Mouse (Mus musculus): ENCODE data around the gene Hspg2. TPM values are rescaled to one million over a fixed set of nuclear protein-coding genes. Genes with fewer than 3 reads are reported as not detected.
A peak's percentile ranks its signal among the peaks of the same experiment; 100 is the strongest.
"Not testable (repeated sequence)": the region's sequence is repeated elsewhere in the genome, so short reads cannot be mapped to it uniquely, and the experiment has no call there.

The Hspg2 gene
- polyA plus RNA-seq (2016; fragmentation: Nextera tagmentation; extraction: Ambion mirVana) = 11.3 and 12.4 TPM in 2 replicates

DNA sequence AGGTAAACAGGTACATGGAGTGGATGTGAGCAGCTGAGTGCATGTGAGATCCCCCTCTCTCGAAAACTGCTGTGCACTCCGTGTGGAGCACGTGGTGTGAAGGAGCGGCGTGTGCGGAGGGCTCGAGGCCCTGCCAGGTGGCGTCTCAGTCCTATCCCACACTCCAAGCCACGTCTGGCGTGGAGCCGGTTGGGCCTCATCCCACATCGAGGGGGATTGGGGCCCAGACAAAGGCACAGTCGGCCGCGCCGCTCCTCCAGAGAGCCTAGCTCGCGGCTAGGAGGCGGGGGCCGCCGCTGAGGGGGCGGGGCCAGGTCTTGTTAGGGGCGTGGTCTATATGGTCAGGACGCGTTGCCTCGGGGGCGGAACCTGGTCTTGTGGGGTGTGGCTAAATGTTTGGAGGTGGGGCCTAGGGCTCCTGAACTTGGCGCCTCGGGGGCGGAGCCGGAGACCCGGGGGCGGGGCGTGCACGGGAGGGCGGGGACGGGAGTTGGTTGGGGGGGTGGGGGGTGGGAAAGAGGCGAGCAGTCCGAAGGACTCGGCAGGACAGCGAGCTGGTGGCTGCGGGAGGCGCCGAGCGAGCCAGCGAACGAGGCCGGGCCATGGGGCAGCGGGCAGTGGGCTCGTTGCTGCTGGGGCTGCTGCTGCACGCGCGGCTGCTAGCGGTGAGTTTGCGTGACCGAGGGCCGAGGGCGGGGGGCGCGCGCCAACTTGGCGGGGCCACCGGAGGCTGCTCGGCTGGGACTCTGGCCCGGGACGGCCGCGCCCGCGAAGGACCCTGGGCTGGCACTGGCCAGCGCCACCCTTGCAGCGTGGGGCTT, at the start of gene Hspg2:
Gene Hspg2 (plus strand): TSS at position 510 of the 821 bp plus-strand sequence.
- WGBS = under 1% methylated on average over 69 of the region's 72 CpGs
- Histone ChIP-seq H3K27ac (no peak within 1 kb of the TSS), H3K4me3 (peak within 1 kb of the TSS; percentile 61), H3K4me2 (replicated peaks) (peak within 1 kb of the TSS; percentile 96), H3K9ac (peak within 1 kb of the TSS; percentile 69), H3K36me3 (no peaks in the 10 kb centered on the region), H3K4me1 (peaks cover 30% of the 10 kb centered on the region), H3K9me3 (no peaks in the 10 kb centered on the region), H3K27me3 (replicated peaks) (no peaks in the 10 kb centered on the region)
- ATAC-seq (ENCODE audit: low FRiP score, low read depth) = peak; percentile 88

- H3K4me2 ChIP-seq (replicated peaks) = no peak within 1 kb of the TSS
- 95% methylated on average over 4 of the region's 4 CpGs for WGBS
- H3K9me3 ChIP-seq = no peaks in the 10 kb centered on the region
- no peaks in the 10 kb centered on the region for H3K4me1 ChIP-seq
- H3K27me3 ChIP-seq (replicated peaks) = no peaks in the 10 kb centered on the region
- no peak within 1 kb of the TSS for H3K9ac ChIP-seq
- H3K36me3 ChIP-seq = no peaks in the 10 kb centered on the region
- no peak within 1 kb of the TSS for H3K27ac ChIP-seq
- ATAC-seq (ENCODE audit: low FRiP score, low read depth) = no peak
- H3K4me3 ChIP-seq = no peak within 1 kb of the TSS
Observed at GRCm38 (mm10) chr4:137430502-137430901, 38.1 kb upstream of the Hspg2 start, which contains the start of gene Cela3b. Gene Cela3b, minus strand, starts transcription at chr4:137430540.

DNA sequence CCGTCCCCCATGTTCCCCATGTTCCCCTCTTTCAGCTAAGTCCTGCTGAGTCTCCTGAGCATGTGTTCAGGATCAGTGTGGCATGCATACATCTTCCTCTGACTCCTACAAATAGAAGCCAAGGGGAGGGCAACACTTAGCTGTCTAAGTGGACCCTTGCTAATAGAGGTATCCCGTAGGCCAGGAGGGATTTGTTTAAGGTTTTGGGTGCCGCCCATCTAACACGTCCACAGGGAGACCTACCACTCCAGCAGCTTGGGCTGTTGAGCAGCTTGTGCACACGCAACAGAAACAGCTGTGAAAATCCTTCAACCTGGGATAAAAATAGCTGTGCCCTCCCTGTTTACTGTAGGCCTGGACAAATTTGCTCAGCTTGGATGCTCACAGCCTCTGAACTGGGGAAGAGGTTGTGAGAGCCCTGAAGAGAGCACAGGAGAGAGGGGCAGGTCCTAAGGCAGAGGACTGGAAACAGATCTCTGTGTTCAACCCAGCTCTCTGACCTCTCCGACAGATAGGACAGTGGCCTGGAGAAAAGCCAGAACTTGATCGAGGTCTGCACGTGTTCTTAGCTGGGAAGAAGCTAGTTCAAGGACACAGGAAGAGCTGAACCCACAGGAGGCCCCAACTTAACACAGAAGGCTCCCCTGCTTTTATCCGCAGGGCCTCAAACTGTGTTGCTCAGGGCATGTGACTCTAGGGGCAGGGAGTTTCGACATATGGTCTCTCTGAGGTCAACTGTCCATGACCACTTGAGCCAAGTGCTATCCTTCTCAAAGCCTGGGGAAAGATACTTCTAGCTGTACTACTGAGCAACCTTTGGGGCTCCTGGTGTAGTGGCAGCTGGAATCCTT, 35.6 kb upstream of the Hspg2 start:
- not testable (repeated sequence) for H3K36me3 ChIP-seq; H3K27me3 ChIP-seq (replicated peaks); H3K9ac ChIP-seq; H3K4me1 ChIP-seq; H3K4me2 ChIP-seq (replicated peaks); H3K27ac ChIP-seq; H3K9me3 ChIP-seq; H3K4me3 ChIP-seq; ATAC-seq (ENCODE audit: low FRiP score, low read depth)
- WGBS = 78% methylated on average over 10 of the region's 10 CpGs

DNA sequence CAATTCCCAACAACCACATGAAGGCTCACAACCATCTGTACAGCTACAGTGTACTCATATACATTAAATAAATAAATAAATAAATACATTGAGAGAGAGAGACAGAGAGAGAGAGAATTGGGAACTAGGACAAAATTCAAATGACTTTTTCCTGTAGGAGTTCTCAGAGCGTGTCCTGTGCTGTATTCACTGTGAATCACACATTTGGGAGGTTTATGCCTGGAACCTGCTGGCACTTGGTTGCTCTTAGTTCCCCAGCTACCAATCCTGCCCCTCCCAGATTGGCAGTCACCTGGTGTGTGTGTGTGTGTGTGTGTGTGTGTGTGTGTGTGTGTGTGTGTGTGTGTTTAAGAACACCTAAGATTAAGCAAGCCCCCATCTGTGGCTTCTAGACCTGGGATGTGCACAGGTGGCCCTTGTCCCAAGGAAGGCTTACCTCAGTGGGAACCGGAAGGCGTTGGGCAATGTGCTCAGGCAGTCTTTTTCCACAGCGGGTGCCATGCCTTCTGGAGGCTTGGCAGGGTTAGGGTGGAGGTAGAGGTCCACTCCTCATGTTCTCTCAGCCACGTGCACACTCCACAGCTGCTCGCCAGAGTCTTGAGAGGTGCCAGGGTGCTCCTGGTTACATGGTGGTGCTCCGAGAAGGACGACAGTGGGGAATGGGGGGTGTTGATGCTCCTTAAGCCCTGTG, 31.4 kb upstream of the Hspg2 start:
- Histone ChIP-seq H3K9me3 (no peaks in the 10 kb centered on the region), H3K4me3 (no peak overlapping the region), H3K27me3 (replicated peaks) (no peaks in the 10 kb centered on the region), H3K9ac (no peak overlapping the region), H3K4me2 (replicated peaks) (no peak overlapping the region), H3K4me1 (no peaks in the 10 kb centered on the region), H3K27ac (no peak overlapping the region), H3K36me3 (no peaks in the 10 kb centered on the region)
- 93% methylated on average over 8 of the region's 8 CpGs for WGBS
- ATAC-seq (ENCODE audit: low FRiP score, low read depth) = no peak

DNA sequence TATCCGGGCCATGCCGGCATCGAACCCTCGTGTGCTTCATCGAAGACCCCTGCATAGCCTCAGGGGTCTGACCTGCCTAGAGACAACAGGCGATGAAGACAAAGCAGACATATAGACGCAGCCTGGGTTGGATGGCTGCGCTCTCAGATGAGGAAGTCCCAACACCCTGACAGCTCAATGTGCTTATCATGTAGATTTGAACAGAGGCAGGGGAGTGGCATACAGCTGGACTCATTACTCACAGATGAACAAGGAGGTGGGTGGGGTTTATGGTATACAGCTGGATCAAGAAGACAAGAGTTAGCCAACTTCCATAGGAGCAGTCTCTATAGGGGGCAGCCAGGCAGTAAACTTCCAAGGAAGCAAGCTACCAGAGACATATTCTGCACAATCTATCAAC, 29.7 kb upstream of the Hspg2 start:
- Histone ChIP-seq H3K4me3 (no peak overlapping the region), H3K27me3 (replicated peaks) (no peaks in the 10 kb centered on the region), H3K9me3 (no peaks in the 10 kb centered on the region), H3K27ac (no peak overlapping the region), H3K4me2 (replicated peaks) (no peak overlapping the region), H3K36me3 (no peaks in the 10 kb centered on the region), H3K9ac (no peak overlapping the region), H3K4me1 (no peaks in the 10 kb centered on the region)
- ATAC-seq (ENCODE audit: low FRiP score, low read depth) = no peak
- 90% methylated on average over 8 of the region's 8 CpGs for WGBS

GRCm38 (mm10) chr4:137441332-137441731, 27.2 kb upstream of the Hspg2 start:
- Histone ChIP-seq H3K27me3 (replicated peaks) (no peaks in the 10 kb centered on the region), H3K4me2 (replicated peaks) (no peak overlapping the region), H3K9me3 (no peaks in the 10 kb centered on the region), H3K27ac (no peak overlapping the region), H3K9ac (no peak overlapping the region), H3K4me3 (no peak overlapping the region), H3K4me1 (no peaks in the 10 kb centered on the region), H3K36me3 (no peaks in the 10 kb centered on the region)
- ATAC-seq (ENCODE audit: low FRiP score, low read depth) = no peak
- WGBS = 86% methylated on average over 4 of the region's 4 CpGs

GRCm38 (mm10) chr4:137443625-137444024, 24.9 kb upstream of the Hspg2 start:
- Histone ChIP-seq H3K27me3 (replicated peaks) (no peaks in the 10 kb centered on the region), H3K9ac (no peak overlapping the region), H3K4me2 (replicated peaks) (no peak overlapping the region), H3K4me1 (peaks cover 8% of the 10 kb centered on the region), H3K9me3 (no peaks in the 10 kb centered on the region), H3K27ac (no peak overlapping the region), H3K36me3 (no peaks in the 10 kb centered on the region), H3K4me3 (no peak overlapping the region)
- 38% methylated on average over 5 of the region's 5 CpGs for WGBS
- ATAC-seq (ENCODE audit: low FRiP score, low read depth) = no peak

GRCm38 (mm10) chr4:137445881-137446280, 22.7 kb upstream of the Hspg2 start:
- H3K36me3 ChIP-seq = no peaks in the 10 kb centered on the region
- H3K27me3 ChIP-seq (replicated peaks) = no peaks in the 10 kb centered on the region
- no peak overlapping the region for H3K4me2 ChIP-seq (replicated peaks)
- H3K9me3 ChIP-seq = no peaks in the 10 kb centered on the region
- peaks cover 11% of the 10 kb centered on the region for H3K4me1 ChIP-seq
- H3K4me3 ChIP-seq = no peak overlapping the region
- H3K9ac ChIP-seq = no peak overlapping the region
- WGBS = 86% methylated on average over 4 of the region's 4 CpGs
- no peak for ATAC-seq (ENCODE audit: low FRiP score, low read depth)
- no peak overlapping the region for H3K27ac ChIP-seq

- ATAC-seq (ENCODE audit: low FRiP score, low read depth) = no peak
- Histone ChIP-seq H3K36me3 (no peaks in the 10 kb centered on the region), H3K4me3 (no peak overlapping the region), H3K9me3 (no peaks in the 10 kb centered on the region), H3K9ac (no peak overlapping the region), H3K4me2 (replicated peaks) (no peak overlapping the region), H3K27ac (no peak overlapping the region), H3K27me3 (replicated peaks) (no peaks in the 10 kb centered on the region), H3K4me1 (peaks cover 11% of the 10 kb centered on the region)
- WGBS = 81% methylated on average over 7 of the region's 7 CpGs
Observed at GRCm38 (mm10) chr4:137447363-137448196, 21.0 kb upstream of the Hspg2 start.

- Histone ChIP-seq H3K9ac (no peak overlapping the region), H3K4me1 (peaks cover 11% of the 10 kb centered on the region), H3K4me3 (no peak overlapping the region), H3K27ac (no peak overlapping the region), H3K4me2 (replicated peaks) (no peak overlapping the region), H3K27me3 (replicated peaks) (no peaks in the 10 kb centered on the region), H3K36me3 (no peaks in the 10 kb centered on the region), H3K9me3 (no peaks in the 10 kb centered on the region)
- 0 out of 2 replicates have a peak, but pooled peaks have one; percentile 9 for ATAC-seq (ENCODE audit: low FRiP score, low read depth)
- 34% methylated on average over 6 of the region's 6 CpGs for WGBS
Observed at GRCm38 (mm10) chr4:137448197-137448596, 20.4 kb upstream of the Hspg2 start.

GRCm38 (mm10) chr4:137448641-137449040, 19.9 kb upstream of the Hspg2 start:
- no peaks in the 10 kb centered on the region for H3K9me3 ChIP-seq
- WGBS = 63% methylated on average over 2 of the region's 2 CpGs
- no peaks in the 10 kb centered on the region for H3K36me3 ChIP-seq
- H3K27ac ChIP-seq = no peak overlapping the region
- no peak overlapping the region for H3K9ac ChIP-seq
- H3K4me2 ChIP-seq (replicated peaks) = no peak overlapping the region
- ATAC-seq (ENCODE audit: low FRiP score, low read depth) = no peak
- no peak overlapping the region for H3K4me3 ChIP-seq
- peaks cover 11% of the 10 kb centered on the region for H3K4me1 ChIP-seq
- H3K27me3 ChIP-seq (replicated peaks) = no peaks in the 10 kb centered on the region

All from neural tube, embryonic 12.5 days (tissue).